Mouse (Mus musculus) kidney, adult 2 months (tissue): ENCODE measurements around the gene Hoxc5.

ENCODE experiments used
- CTCF ChIP-seq: fragments of 200-500 bp; conservative IDR thresholded peaks from 2 replicates; pipeline ENCODE4 v1.5.1; 2011; ENCODE audit warnings: low read depth, mild to moderate bottlenecking, control low read depth, low read length, moderate library complexity, mixed read lengths; ENCODE audit not compliant: insufficient read depth, insufficient read length
- POLR2A ChIP-seq: fragments of 200-500 bp; IDR thresholded peaks from one replicate; pipeline ENCODE4 v1.6.1; 2011; ENCODE audit warnings: low read depth, low read length, control low read depth

- TF ChIP-seq CTCF (no peak), POLR2A (no peak)
These were observed 60.3 kb downstream of the Hoxc5 start for GRCm38 (mm10) chr15:103027266-103028235.
